Mouse (Mus musculus) heart, adult 9 months (tissue): ENCODE results near the gene Rnf145.
"Not testable (repeated sequence)": the region's sequence is repeated elsewhere in the genome, so short reads cannot be mapped to it uniquely, and the experiment has no call there.

Experiments
- DNase-seq, 2 experiments: peaks; one replicate each; pipeline ENCODE4 v3.0.0; 2022; ENCODE audit warnings: low spot score in 2 of 2

Gene Rnf145

GRCm38 (mm10) chr11:44562389-44563135, 43.8 kb downstream of the Rnf145 start:
- no peak for DNase-seq

DNA sequence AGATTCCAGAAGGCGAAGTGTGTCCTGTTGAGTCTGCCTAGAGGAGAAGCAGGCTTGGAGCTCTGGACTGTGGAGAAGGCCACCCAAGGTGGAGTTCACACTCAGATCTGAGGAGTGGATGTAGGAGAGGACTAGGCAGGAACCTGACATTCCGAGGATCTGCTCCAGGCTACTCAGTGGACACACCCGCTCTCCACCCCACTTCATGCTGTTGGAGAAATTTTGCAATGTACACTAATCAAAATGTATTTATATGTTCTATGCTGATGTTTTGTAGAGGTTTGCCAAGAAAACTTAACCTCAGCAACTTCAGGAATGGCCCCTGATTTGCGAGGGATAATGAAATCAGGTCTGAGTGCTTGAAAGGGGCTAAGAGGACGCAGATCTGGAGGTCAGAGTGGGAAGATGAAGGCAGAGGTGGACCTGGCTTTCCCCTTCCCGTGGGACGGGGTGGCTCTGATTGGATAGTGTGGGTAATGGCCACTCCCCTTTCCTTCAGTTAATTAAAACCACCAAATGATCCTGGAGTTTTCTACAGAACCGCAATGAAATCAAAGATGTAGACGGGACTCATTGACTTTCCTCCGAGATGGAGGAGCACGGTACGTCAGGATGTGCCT, 45.6 kb downstream of the Rnf145 start:
- no peak for DNase-seq

DNA sequence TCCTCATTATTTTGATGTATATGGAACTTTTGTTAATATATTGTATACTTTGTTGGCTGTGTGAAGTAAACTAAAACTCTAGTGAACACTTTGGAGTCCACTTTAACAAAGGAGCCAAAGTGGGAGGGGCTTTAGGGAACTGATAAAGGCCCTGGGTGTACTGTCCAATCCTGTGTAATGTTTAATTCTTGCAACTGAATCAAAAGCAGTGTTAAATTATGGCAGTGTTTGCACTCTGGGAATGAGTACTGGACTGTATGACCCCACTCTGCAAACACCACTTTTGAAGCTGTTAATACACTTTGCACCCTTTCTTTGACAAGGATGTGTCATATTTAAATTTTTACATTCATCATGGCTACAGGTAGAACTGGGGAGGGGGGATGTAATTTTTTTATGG, 46.2 kb downstream of the Rnf145 start:
- no peak for DNase-seq

- not testable (repeated sequence) for DNase-seq
Observed at GRCm38 (mm10) chr11:44570336-44570735, 51.6 kb downstream of the Rnf145 start.

- DNase-seq = no peak
Observed at GRCm38 (mm10) chr11:44572781-44573180, 54.0 kb downstream of the Rnf145 start.

- DNase-seq = no peak
Observed at GRCm38 (mm10) chr11:44573396-44573795, 54.6 kb downstream of the Rnf145 start.

GRCm38 (mm10) chr11:44574391-44574790, 55.6 kb downstream of the Rnf145 start:
- no peak for DNase-seq

DNA sequence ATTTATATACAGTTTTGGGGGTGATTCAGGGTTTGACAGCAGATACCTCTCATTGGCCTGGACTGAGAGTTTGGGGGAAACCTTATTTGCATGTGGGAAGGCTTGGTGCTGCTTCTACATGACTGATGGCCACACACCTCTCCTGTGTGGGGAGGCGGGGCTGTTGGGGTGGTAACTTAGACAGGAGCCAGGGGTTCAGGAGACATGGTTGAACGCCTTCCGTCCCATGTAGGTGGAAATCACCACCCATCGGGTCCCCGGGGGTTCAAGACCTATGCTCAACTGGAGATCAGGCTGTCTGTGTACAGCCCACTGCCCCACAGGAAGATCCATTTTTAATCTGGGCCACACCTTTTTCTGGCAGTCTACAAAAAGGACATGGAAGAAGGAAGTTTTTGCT, 56.1 kb downstream of the Rnf145 start:
- DNase-seq = peak in 1 of 2 experiments; percentile 20

- no peak for DNase-seq
Observed at GRCm38 (mm10) chr11:44577911-44578310, 59.1 kb downstream of the Rnf145 start.

DNA sequence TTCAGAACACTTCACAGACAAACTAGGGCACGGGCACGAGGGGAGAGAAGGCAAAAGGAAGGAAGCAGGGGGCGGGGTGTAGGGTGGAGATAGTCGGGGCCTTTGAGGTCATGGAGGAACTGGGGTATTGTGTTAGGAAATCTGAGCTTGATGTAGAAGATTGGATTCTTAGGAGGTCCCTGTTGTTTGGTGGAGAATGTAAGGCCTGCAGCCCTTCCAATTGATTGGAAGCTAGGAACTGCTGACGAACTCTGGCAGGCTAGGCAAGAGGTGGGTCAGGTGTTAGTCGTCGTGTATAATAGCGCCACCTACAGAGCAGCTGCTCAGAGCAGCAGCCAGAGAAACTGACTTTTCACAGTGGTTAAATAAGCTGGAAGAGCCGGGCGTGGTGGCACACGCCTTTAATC, 62.5 kb downstream of the Rnf145 start:
- DNase-seq = peak; percentile 46 to 47

GRCm38 (mm10) chr11:44586047-44586696, 67.4 kb downstream of the Rnf145 start:
- DNase-seq = peak; percentile 24 to 73

- DNase-seq = no peak
Observed at GRCm38 (mm10) chr11:44593016-44593415, 74.3 kb downstream of the Rnf145 start.

- no peak for DNase-seq
Observed at GRCm38 (mm10) chr11:44594768-44595167, 76.0 kb downstream of the Rnf145 start.

- no peak for DNase-seq
Observed at GRCm38 (mm10) chr11:44606881-44607280, 88.1 kb downstream of the Rnf145 start.

DNA sequence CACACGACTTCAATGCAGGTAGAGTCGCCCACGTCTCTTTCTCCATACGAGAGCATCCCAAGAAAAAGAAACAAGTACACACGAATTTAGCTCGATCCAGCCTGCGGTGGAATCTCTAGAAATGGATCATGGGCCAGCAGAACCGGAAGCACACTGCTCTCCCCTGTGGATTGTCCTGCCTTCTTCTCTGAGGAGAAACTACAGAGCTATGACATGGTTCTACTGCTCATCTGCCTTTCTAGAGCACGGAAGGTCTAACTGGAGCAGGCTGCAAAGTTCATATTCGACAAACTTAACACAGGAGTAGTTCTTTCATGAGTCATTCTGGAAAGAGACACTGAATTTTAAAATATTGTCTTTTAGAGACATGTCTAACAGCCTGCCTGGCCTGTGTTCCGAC, 89.9 kb downstream of the Rnf145 start:
- no peak for DNase-seq

DNA sequence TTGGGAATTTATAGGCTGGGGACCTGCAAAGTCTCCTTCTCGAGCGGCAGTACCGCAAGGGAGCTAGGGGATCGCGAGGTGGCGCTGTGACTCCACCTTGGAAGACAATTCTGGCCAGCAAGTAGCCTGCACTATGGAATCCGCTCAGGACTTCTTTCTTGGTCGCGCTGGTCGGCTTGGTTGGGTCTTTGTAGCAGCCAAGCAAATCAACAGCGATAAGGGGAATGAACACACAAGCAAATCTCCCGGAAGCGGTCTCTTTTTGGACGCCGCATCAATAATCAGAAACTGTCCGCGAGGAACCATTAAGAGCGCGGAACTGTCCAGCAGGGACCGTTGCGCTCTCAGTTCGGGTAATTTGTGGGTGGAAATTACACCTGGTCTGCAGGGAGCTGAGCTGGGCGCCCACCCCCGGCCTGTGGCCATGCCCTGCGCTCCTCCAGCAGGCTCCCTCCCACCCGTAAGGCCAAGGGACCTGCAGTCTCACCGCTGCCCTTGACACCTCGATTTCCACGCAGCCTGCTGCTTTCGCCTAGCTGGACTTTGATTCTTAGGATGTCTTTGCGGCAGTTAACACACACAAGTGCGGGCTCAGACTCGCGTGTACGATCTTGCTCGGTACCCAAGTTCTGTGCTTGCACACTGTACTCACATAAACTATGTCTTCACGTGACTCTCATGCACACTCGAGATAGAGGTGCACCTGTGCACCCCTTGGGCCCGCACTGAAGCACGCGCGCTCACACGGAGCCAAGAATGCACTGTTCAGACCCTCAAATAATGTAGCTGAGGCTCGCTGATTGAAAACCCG, 92.4 kb downstream of the Rnf145 start:
- peak; percentile 70 to 83 for DNase-seq

DNA sequence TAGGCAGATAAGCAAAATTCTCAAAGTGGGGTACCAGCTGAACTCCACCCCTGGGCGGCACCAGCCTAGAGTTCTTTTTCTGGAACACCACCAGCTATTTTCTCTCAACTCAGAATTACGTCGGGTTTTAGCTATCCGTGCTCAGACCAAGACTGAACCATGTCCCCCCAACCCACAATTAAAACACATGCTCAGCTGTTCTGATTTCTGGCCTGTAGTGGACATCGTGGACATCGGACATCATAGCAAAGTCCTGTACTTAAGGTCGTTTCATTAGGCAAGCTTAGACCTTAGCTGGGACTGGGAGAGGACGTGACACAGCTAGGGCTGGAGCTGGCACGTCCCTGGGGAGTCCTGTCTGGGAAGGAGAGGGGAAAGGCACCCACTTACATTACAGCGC, 93.4 kb downstream of the Rnf145 start:
- DNase-seq = no peak

DNA sequence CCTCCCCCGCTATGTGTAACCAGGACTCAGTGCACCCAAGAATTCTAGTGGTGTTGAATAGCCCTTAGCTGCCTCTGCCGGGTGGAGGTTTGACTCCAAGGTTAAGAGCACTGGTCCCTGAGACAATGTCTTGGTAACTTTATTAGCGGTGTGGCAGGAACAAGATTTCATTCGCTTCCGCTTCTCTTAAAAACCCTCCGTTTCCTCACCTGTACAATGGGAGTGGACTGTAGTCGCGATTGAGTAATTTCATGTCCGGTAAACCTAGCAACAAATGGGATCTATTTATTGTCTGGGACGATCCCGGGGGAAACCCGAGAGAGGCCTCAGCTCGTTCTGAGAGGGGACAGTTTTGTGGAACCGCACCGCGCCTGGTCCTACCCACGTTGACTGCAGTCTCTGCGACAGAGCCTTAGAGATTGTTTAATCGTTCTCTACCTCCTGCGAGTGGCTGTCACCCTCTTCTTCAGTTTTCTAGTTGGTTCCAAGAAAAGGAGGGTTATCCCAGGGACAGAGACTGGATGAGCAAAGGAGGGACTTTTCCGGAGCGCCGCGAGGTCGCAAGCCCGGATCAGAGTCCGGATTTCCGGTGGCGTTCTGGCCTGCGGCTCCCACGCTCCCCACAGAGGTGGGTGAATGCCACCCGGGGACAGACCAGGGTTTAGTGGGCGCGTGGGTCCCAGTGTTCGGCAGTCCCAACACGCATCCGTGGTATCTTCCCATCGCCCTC, 94.1 kb downstream of the Rnf145 start:
- peak; percentile 46 to 55 for DNase-seq

GRCm38 (mm10) chr11:44613411-44614180, 94.8 kb downstream of the Rnf145 start:
- DNase-seq = peak in 1 of 2 experiments; percentile 39
